Mouse (Mus musculus) small intestine, adult 2 months (tissue): ENCODE results near the gene Sae1.

Experiments
- CTCF ChIP-seq: fragments of 200-500 bp; IDR thresholded peaks from 2 replicates; pipeline ENCODE4 v1.5.1; 2012; ENCODE audit warnings: low read depth, mild to moderate bottlenecking, control low read depth, inconsistent platforms, low read length, moderate library complexity, mixed read lengths; ENCODE audit not compliant: insufficient replicate concordance, insufficient read length; ENCODE audit errors: extremely low read depth
- POLR2A ChIP-seq: fragments of 200-500 bp; IDR thresholded peaks from 2 replicates; pipeline ENCODE4 v1.6.1; 2012; ENCODE audit warnings: low read depth, mild to moderate bottlenecking, control low read depth, inconsistent platforms, low read length, moderate library complexity

GRCm38 (mm10) chr7:16435088-16435487 is 47.5 kb upstream of the Sae1 start:
- TF ChIP-seq CTCF = no peak
- no peak for TF ChIP-seq POLR2A
